Mouse (Mus musculus) G1E (cell line): ENCODE results near the gene RPS10-NUDT3.

Experiments used
- CTCF ChIP-seq: IDR thresholded peaks from 2 replicates; pipeline ENCODE4 v1.5.1; 2012; ENCODE audit warnings: low read depth, low read length, inconsistent platforms, mixed read lengths
- GATA1 ChIP-seq: IDR thresholded peaks from 2 replicates; pipeline ENCODE4 v1.6.1; 2012; ENCODE audit warnings: borderline replicate concordance, low read length, inconsistent platforms, mixed read lengths
- GATA2 ChIP-seq: IDR thresholded peaks from 2 replicates; pipeline ENCODE4 v1.6.1; 2012; ENCODE audit warnings: low read depth, low read length, inconsistent platforms, borderline replicate concordance
- POLR2AphosphoS5 ChIP-seq: IDR thresholded peaks from 2 replicates; pipeline ENCODE4 v1.6.1; 2012; ENCODE audit warnings: low read depth, low read length, inconsistent platforms; ENCODE audit not compliant: insufficient replicate concordance
- TAL1 ChIP-seq: conservative IDR thresholded peaks from 2 replicates; pipeline ENCODE4 v1.6.1; 2012; ENCODE audit warnings: low read depth, low read length, inconsistent platforms, mixed read lengths

GRCm38 (mm10) chr17:27627451-27627850, 7.6 kb downstream of the RPS10-NUDT3 start:
- TF ChIP-seq CTCF, result no peak
- no peak for TF ChIP-seq TAL1
- TF ChIP-seq GATA1, result no peak
- 0 out of 2 replicates have a peak, but pooled peaks have one; percentile 30 for TF ChIP-seq POLR2AphosphoS5
- no peak for TF ChIP-seq GATA2
